Mouse (Mus musculus): ENCODE results near the gene Scn4b. TPM values are rescaled to one million over a fixed set of nuclear protein-coding genes. Genes with fewer than 3 reads are reported as not detected.

Scn4b gene
- polyA plus RNA-seq, 1 experiment from 2014 or later, result 0.54 TPM

GRCm38 (mm10) chr9:45195468-45195867, 57.3 kb downstream of the Scn4b start:
- 70% methylated on average over 4 of the region's 4 CpGs for WGBS
- Histone ChIP-seq H3K27me3 (ENCODE audit: control insufficient read depth, insufficient read depth, low read length) (no peaks in the 10 kb centered on the region), H3K4me3 (replicated peaks; ENCODE audit: low read length) (no peak overlapping the region), H3K4me1 (ENCODE audit: control insufficient read depth, insufficient read depth, low read length) (no peaks in the 10 kb centered on the region), H3K4me2 (ENCODE audit: low read depth, low read length) (no peak overlapping the region), H3K27ac (ENCODE audit: low read length) (no peak overlapping the region), H3K36me3 (ENCODE audit: control insufficient read depth, insufficient read depth, low read length) (no peaks in the 10 kb centered on the region), H3K9ac (ENCODE audit: low read length) (no peak overlapping the region), H3K9me3 (replicated peaks; ENCODE audit: control insufficient read depth, low read length) (no peaks in the 10 kb centered on the region)
- no peak for ATAC-seq (ENCODE audit: insufficient read depth, low FRiP score)

- no peak overlapping the region for H3K4me2 ChIP-seq (ENCODE audit: low read depth, low read length)
- H3K9me3 ChIP-seq (replicated peaks; ENCODE audit: control insufficient read depth, low read length), result no peaks in the 10 kb centered on the region
- no peak overlapping the region for H3K4me3 ChIP-seq (replicated peaks; ENCODE audit: low read length)
- H3K36me3 ChIP-seq (ENCODE audit: control insufficient read depth, insufficient read depth, low read length), result no peaks in the 10 kb centered on the region
- H3K9ac ChIP-seq (ENCODE audit: low read length), result no peak overlapping the region
- no peak overlapping the region for H3K27ac ChIP-seq (ENCODE audit: low read length)
- 72% methylated on average over 8 of the region's 8 CpGs for WGBS
- H3K4me1 ChIP-seq (ENCODE audit: control insufficient read depth, insufficient read depth, low read length), result no peaks in the 10 kb centered on the region
- H3K27me3 ChIP-seq (ENCODE audit: control insufficient read depth, insufficient read depth, low read length), result no peaks in the 10 kb centered on the region
- ATAC-seq (ENCODE audit: insufficient read depth, low FRiP score), result no peak
These were observed 58.1 kb downstream of the Scn4b start for GRCm38 (mm10) chr9:45196125-45196830.

- ATAC-seq (ENCODE audit: insufficient read depth, low FRiP score), result no peak
- no peak overlapping the region for H3K27ac ChIP-seq (ENCODE audit: low read length)
These were observed 59.4 kb downstream of the Scn4b start for GRCm38 (mm10) chr9:45197549-45197948.

GRCm38 (mm10) chr9:45201319-45201947, 63.2 kb downstream of the Scn4b start:
- no peaks in the 10 kb centered on the region for H3K27me3 ChIP-seq (ENCODE audit: control insufficient read depth, insufficient read depth, low read length)
- no peak for ATAC-seq (ENCODE audit: insufficient read depth, low FRiP score)
- no peaks in the 10 kb centered on the region for H3K9me3 ChIP-seq (replicated peaks; ENCODE audit: control insufficient read depth, low read length)
- peak overlapping the region; percentile 49 for H3K4me2 ChIP-seq (ENCODE audit: low read depth, low read length)
- no peak overlapping the region for H3K4me3 ChIP-seq (replicated peaks; ENCODE audit: low read length)
- H3K9ac ChIP-seq (ENCODE audit: low read length), result no peak overlapping the region
- no peaks in the 10 kb centered on the region for H3K36me3 ChIP-seq (ENCODE audit: control insufficient read depth, insufficient read depth, low read length)
- 0 out of 2 replicates have a peak, but pooled peaks cover 4% of the 10 kb centered on the region for H3K4me1 ChIP-seq (ENCODE audit: control insufficient read depth, insufficient read depth, low read length)
- WGBS, result 67% methylated on average over 5 of the region's 5 CpGs
- H3K27ac ChIP-seq (ENCODE audit: low read length), result no peak overlapping the region

More at GRCm38 (mm10) chr9:45197549-45197948, 59.4 kb downstream of the Scn4b start:
- Histone ChIP-seq H3K9ac (ENCODE audit: low read length) (no peak overlapping the region), H3K4me1 (ENCODE audit: control insufficient read depth, insufficient read depth, low read length) (no peaks in the 10 kb centered on the region), H3K27me3 (ENCODE audit: control insufficient read depth, insufficient read depth, low read length) (no peaks in the 10 kb centered on the region), H3K4me2 (ENCODE audit: low read depth, low read length) (no peak overlapping the region), H3K9me3 (replicated peaks; ENCODE audit: control insufficient read depth, low read length) (no peaks in the 10 kb centered on the region), H3K4me3 (replicated peaks; ENCODE audit: low read length) (no peak overlapping the region), H3K36me3 (ENCODE audit: control insufficient read depth, insufficient read depth, low read length) (no peaks in the 10 kb centered on the region)
- 78% methylated on average over 5 of the region's 5 CpGs for WGBS

- Histone ChIP-seq H3K36me3 (ENCODE audit: control insufficient read depth, insufficient read depth, low read length) (no peaks in the 10 kb centered on the region), H3K4me3 (replicated peaks; ENCODE audit: low read length) (peak overlapping the region; percentile 38)
These were observed 64.0 kb downstream of the Scn4b start for GRCm38 (mm10) chr9:45202021-45202798.

More at GRCm38 (mm10) chr9:45202021-45202798, 64.0 kb downstream of the Scn4b start:
- no peaks in the 10 kb centered on the region for H3K27me3 ChIP-seq (ENCODE audit: control insufficient read depth, insufficient read depth, low read length)
- WGBS, result 59% methylated on average over 9 of the region's 9 CpGs
- H3K27ac ChIP-seq (ENCODE audit: low read length), result peak overlapping the region; percentile 74
- H3K4me1 ChIP-seq (ENCODE audit: control insufficient read depth, insufficient read depth, low read length), result 0 out of 2 replicates have a peak, but pooled peaks cover 4% of the 10 kb centered on the region
- H3K9ac ChIP-seq (ENCODE audit: low read length), result peak overlapping the region; percentile 40; the same call in 1 of the 2 replicates
- no peaks in the 10 kb centered on the region for H3K9me3 ChIP-seq (replicated peaks; ENCODE audit: control insufficient read depth, low read length)
- H3K4me2 ChIP-seq (ENCODE audit: low read depth, low read length), result peak overlapping the region; percentile 49
- peak; percentile 67 for ATAC-seq (ENCODE audit: insufficient read depth, low FRiP score)

Other genes starting within 250 kb of the Scn4b start
- gene Atp5l, start 217.7 kb upstream of the Scn4b start, polyA plus RNA-seq (2015; fragmentation: Nextera tagmentation; extraction: Ambion mirVana), result 660 and 783 TPM in 2 replicates
- 24.8 and 27.5 TPM in 2 replicates for gene Ube4a, start 172.8 kb upstream of the Scn4b start, polyA plus RNA-seq (2015; fragmentation: Nextera tagmentation; extraction: Ambion mirVana)
- gene Cd3g, start 158.0 kb upstream of the Scn4b start, polyA plus RNA-seq (2015; fragmentation: Nextera tagmentation; extraction: Ambion mirVana), result 0.75 and 0.76 TPM in 2 replicates
- 0.19 TPM in 1 of 2 replicates, not detected in the other for gene Cd3d, start 156.6 kb upstream of the Scn4b start, polyA plus RNA-seq (2015; fragmentation: Nextera tagmentation; extraction: Ambion mirVana)
- 0.95 and 1.6 TPM in 2 replicates for gene Cd3e, start 128.8 kb upstream of the Scn4b start, polyA plus RNA-seq (2015; fragmentation: Nextera tagmentation; extraction: Ambion mirVana)
- gene Mpzl2, start 98.6 kb upstream of the Scn4b start, polyA plus RNA-seq (2015; fragmentation: Nextera tagmentation; extraction: Ambion mirVana), result 46.2 and 59.3 TPM in 2 replicates
- 15.7 and 24.6 TPM in 2 replicates for gene Mpzl3, start 83.2 kb upstream of the Scn4b start, polyA plus RNA-seq (2015; fragmentation: Nextera tagmentation; extraction: Ambion mirVana)
- 19.0 and 19.7 TPM in 2 replicates for gene Jaml, start 59.2 kb upstream of the Scn4b start, polyA plus RNA-seq (2015; fragmentation: Nextera tagmentation; extraction: Ambion mirVana)
- 3.0 and 3.5 TPM in 2 replicates for gene Scn2b, start 20.6 kb upstream of the Scn4b start, polyA plus RNA-seq (2015; fragmentation: Nextera tagmentation; extraction: Ambion mirVana)
- gene BC049352, start 43.6 kb downstream of the Scn4b start, polyA plus RNA-seq (2015; fragmentation: Nextera tagmentation; extraction: Ambion mirVana), result 0.27 TPM in 1 of 2 replicates, not detected in the other
- 31.5 and 40.1 TPM in 2 replicates for gene Tmprss4, start 65.7 kb downstream of the Scn4b start, polyA plus RNA-seq (2015; fragmentation: Nextera tagmentation; extraction: Ambion mirVana)
- gene Il10ra, start 130.8 kb downstream of the Scn4b start, polyA plus RNA-seq (2015; fragmentation: Nextera tagmentation; extraction: Ambion mirVana), result 1.6 and 1.7 TPM in 2 replicates
- gene Tmprss13, start 180.7 kb downstream of the Scn4b start, polyA plus RNA-seq (2015; fragmentation: Nextera tagmentation; extraction: Ambion mirVana), result 8.2 and 12.8 TPM in 2 replicates
- 63.1 and 66.3 TPM in 2 replicates for gene Fxyd6, start 231.8 kb downstream of the Scn4b start, polyA plus RNA-seq (2015; fragmentation: Nextera tagmentation; extraction: Ambion mirVana)

Measured in stomach, embryonic 16.5 days (tissue).